Mouse (Mus musculus) kidney, adult 11 months (tissue): ENCODE results near the gene Prkci.

Source experiments
- DNase-seq: peaks from one replicate; pipeline ENCODE4 v3.0.0; 2022

Prkci gene

GRCm38 (mm10) chr3:31049087-31049486, 53.5 kb downstream of the Prkci start:
- no peak for DNase-seq

GRCm38 (mm10) chr3:31050375-31050774, 54.8 kb downstream of the Prkci start:
- no peak for DNase-seq

DNA sequence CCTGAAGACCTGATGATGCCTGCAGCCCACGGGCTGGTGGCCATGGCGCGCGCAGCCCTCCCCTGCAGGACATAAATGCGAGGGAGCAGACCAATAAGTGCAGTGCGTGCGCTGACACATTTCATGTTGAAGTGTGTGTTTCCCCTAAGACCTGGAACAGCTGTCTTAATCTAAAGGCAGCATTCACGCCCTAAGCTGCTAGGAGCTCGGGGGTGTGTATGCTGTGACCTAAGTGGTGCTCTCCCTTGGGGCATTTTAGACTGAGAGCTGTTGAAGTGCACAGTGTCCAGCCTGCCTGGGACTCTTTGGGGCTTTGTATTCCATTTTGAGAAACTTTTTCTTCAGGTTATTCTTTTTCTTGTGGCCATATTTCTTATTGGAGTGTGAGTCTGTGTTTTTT, 56.2 kb downstream of the Prkci start:
- no peak for DNase-seq

GRCm38 (mm10) chr3:31053191-31053590, 57.6 kb downstream of the Prkci start:
- no peak for DNase-seq

DNA sequence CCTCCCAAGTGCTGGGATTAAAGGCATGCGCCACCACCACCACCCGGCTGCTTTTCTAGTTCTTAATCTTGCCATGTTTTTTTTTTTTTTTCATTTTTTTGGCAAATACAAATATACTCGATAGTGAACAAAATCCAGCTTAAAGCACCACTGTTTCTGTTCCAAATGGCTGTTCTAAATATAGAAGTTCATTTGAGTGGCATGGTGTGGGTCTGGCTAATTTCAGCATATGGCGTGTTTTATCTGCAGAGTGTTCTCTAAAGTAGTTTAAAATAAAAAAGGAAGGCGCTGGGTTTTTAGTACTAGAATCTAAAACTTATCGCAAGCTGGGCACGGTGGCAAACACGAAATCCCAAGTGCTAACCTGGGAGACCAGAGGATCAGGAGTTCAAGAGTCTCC, 59.3 kb downstream of the Prkci start:
- no peak for DNase-seq

GRCm38 (mm10) chr3:31056047-31056650, 60.6 kb downstream of the Prkci start:
- DNase-seq = peak; percentile 49

DNA sequence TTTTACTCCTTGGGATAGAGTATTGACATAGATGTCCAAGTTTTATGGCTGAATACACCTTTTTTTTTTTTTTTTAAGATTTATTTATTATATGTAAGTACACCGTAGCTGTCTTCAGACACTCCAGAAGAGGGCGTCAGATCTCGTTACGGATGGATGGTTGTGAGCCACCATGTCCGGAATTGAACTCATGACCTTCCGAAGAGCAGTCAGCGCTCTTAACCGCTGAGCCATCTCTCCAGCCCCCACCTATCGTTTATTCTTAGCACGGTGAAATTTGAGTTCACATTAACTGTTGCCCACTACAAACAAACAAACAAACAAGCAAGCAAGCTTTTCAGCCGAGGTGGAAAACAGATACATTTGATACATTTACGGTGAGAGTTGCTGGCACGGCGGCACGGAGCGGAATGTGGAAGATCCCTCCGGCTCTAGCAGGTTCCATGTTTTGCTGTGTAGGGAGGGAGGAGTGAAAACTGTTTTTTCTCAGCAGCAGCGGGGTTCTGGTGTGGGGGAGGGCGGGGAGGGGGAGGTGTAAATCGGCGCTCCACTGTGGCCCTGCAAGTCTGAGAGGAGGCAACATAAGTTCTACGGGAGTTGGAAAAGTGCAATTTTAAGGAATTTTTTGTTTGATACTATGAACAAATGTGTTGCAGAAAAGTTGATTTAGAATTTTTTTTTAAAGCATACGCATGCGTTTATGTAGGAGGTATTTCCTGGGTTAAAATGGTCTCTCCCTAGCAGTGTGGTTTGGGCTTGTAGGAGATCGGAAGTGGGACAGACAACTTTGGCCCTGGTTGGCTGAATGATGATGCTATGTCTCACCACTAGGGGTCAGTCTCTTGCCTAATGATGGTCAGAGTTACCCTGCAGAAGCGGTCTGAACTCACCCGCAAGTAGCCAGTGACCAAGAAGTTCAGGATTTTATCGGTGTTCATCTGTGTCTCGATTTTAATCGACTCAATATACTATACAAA, 61.4 kb downstream of the Prkci start:
- DNase-seq = peak; percentile 89

DNA sequence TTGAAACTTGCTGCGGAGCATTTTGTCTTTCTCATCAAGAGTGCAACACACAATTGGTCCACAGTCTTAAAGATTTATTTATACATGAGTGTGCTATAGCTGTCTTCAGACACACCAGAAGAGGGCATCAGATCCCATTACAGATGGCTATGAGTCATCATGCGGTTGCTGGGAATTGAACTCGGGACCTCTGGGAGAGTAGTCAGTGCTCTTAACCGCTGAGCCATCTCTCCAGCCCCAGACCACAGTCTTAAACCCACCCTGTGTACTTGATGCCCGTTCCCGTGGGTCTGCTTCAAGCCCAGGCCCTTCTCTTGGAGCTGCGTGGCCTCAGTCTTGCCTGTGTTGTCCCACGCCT, 65.2 kb downstream of the Prkci start:
- no peak for DNase-seq

DNA sequence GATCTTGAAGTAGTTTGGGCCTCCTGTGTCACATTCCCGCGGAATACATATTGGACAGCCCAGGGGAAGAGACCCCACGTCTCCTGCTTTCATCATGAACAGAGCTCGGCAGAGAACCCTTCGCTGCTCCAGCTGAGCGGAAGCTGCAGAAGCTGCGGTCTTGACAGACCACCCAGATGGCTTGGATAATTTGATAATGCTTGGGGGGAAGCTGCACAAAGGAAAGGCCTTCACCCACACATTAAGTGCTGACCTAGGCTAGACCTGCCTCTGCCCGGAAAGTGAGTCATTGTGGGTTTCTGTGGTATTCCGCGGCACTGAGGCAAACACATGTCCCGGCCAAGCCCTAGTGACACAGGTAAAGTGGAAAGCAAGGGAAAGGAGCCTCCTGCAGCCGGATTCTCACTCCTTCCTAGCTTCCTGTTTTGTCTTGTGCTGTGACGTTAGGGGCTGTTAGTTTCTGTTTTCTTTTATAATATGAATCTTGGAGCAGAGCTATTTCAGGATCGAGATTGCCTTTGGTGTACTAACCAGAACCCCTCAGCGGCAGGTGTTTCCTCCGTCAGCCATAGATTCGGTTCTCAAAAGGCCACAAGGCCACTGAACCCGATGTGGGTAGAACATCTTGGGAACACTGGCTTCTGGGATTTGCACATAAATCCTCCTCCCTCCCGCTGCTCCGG, 65.7 kb downstream of the Prkci start:
- DNase-seq = no peak

DNA sequence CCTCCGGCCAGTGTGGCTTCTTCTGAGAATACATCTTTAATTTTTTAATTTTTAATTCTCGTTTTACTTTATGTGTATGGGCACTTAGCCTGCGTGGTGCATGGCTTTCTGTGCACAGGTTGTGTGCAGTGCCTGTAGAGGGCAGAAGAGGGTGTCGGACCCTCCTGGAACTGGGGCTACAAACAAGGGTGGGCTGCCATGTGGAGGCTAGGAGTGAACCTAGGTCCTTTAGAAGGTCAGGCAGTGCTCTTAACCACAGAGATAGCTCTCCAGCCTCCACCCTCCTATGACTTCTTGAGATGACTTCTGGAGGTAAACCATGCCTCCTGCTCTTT, 66.2 kb downstream of the Prkci start:
- no peak for DNase-seq

DNA sequence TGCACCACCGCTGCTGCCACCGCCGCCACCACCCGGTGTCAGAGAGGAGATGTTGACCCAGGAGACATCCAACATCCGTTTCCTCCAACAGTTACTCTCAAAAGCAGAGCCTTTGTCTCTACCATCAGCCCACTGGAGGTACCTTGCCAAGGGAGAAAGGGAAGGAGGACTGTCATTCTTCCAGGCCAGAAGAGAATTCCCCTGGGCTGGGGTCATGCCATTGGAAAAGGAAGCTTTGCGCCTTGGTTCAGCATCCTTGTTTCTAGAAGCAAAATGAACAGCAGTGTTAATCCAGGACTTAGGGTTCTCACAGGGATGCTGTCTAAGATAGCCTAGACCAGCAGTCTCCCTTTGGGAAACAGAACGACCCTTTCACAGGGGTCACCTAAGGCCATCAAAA, 66.8 kb downstream of the Prkci start:
- DNase-seq = no peak

DNA sequence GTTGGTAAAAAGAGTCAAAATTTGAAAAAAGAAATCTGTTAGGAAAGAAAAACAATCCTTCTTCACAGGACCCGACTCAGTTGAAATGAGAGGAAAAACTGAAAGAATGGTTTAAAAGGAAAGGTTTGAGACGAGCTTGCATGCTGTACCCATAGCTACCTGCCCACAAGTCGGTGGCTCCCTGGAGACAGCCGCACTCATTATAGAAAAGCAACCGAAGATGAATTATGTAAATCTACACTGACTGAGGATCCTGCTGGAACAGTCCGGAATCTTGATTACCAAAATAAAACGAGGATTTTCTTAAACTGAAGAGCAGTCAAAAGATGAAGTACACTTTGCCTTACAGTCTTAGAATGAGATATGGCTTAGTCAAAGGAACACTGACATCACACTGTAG, 72.9 kb downstream of the Prkci start:
- no peak for DNase-seq

DNA sequence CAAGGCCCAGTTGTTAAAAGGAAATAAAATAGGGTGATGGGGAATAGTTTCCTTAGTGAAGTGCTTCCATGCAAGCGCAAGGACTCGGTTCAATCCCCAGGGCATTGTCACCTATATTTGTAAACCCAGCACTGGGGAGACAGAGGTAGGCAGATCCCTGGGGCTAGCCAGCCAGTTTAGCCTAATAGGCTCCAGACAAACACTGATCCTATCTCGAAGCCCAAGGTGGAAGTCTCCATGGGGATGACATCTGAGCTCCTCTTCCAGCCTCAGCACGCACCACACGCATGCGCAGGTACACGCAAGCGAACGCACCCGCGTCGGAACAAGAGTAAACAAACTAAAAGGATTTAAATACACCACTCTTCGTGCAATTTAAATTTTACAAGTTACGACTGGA, 76.3 kb downstream of the Prkci start:
- no peak for DNase-seq

DNA sequence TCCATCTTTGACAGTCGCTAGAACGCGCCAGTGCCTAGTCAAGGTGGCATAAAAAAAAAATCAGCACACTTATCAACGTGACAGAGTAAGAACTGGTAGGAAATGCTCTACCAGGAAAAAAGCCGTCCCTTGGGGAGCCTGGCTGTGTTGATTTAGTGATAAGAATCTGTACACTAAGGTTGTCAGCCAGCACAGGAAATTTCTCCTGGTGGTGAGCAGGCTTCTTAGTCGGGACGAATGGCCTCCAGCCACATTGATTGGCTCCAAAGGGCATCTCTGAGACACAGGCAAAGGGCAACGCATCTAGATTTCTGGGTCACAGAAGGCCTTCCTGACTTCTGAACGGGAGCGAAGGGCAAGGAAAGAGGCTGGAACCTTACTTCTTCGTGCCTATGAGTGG, 80.3 kb downstream of the Prkci start:
- peak; percentile 61 for DNase-seq

DNA sequence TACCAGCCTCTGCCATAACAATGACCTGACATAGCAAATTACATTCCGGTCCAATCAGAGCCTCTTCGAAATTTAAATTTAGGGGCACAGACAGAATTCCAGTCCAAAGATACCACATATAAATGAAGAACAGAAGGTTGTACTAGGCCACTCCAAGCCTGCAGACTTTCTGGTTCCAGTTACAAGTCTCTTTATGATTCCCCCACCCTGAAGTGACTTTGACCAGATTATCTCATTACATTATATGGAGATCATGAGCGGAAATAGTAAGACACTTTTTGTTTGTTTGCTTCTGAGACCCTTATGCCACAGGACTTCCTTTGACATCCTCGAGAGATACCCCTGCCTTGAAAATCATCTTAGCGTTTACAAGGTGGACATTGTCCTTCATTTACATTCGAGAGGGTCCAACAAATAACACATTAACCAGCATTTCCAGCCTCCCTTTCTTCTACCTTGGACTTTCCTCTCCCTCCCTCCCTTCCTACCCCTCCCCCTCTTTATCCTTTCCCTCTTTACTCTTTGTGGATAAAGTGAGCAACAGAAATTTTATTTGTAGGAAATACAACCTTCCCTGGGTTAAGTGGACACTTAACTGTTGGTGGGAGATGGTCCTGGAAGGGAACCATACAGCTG, 81.6 kb downstream of the Prkci start:
- DNase-seq = no peak

- DNase-seq = no peak
These were observed 83.9 kb downstream of the Prkci start for GRCm38 (mm10) chr3:31079450-31079849.

DNA sequence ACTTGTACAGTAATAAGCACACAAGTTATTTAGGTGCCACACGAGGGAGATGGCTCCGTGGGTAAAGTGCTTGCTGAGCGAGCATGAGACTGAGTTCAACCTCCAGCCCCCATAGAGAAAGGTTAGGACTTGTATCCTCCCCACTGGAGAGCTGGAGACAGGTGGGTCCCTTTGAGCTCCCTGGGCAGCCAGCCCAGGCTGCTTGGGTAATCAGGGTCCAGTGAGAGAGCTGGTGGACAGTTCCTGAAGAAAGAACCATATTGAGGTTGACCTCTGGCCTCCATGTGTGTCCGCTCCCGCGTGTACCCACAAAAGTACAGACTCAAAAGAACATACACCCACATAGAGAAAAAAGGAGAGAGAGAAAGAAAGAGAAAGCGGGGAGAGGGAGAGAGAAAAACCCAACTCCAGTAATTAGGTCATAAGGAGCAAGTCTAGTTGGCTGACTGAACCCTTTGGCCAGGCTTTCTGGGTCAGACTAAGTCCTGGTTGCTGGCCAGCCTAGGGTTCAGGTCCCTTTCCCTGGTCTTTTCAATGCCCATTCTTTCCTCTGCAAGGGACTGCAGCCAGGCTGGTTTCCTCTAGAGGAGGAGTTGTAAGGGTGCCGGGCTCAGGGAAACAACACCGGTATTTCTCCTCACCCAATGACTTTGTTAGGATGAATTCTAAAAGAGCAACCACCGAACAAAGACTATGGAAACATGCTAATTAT, 85.4 kb downstream of the Prkci start:
- DNase-seq = peak; percentile 50

- DNase-seq = no peak
These were observed 87.4 kb downstream of the Prkci start for GRCm38 (mm10) chr3:31082838-31083506.

DNA sequence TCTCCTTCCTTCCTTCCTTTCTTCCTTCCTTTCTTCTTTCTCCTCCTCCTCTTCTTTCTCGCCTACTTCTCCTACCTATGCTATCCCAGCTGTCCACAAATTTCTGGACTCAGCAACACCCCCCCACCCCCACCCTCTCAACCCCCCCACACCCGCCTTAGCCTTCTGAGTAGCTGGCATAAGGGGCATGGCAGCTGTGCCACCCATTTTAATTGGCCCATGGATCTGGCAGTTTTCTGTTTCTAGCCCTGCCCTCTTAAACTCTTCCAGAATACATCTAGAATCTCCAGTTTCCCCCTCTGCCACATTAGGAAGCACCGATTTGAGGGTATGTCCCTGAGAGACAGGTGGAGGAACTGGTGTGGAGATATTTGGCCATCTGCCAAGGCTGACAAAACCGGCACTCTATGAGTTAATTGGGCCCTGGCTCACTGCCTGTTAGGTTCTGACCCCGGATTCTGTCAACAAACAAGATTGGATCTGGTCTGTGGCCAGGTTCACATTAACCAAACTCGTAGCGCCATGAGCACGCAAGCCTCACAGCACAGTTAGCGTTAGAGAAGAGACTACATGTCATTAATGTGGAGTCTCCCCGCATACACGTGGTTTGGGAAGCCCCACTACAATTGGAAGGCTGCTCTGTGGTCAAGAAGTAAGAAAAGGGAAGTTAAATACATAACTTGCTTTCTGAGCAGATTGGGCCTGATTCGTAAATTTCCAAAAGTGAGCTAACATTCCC, 88.1 kb downstream of the Prkci start:
- peak; percentile 72 for DNase-seq

DNA sequence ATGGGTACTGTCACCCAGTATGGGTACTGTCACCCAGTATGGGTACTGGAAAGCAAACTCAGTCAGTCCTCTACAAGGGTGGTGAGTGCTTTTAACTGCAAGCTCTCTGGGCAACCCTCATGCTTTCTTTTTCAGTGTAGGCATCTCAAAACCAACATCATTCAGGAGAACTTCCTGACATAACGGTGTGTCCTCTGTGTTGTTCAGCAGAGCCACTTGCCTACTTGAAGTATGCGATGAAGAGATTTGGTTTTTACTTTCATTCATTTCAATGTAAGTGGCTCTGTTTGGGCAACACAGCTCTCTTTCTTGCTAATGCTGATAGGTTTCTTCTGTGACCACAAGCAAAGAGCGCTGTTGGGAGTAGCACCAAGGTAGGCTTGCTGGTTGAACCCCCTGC, 89.5 kb downstream of the Prkci start:
- no peak for DNase-seq
